Mouse (Mus musculus) small intestine, adult 2 months (tissue): ENCODE data around the gene Sorcs2. TPM values are rescaled to one million over a fixed set of nuclear protein-coding genes. Genes with fewer than 3 reads are reported as not detected.

Experiments used
- H3K27ac ChIP-seq: fragments of 200-500 bp; 2 replicates; pipeline ENCODE4 v1.5.1; 2012; ENCODE audit warnings: low read depth, low read length, control low read depth, inconsistent platforms; ENCODE audit not compliant: insufficient read depth
- H3K27me3 ChIP-seq: fragments of 200-500 bp; 2 replicates; pipeline ENCODE4 v1.6.1; 2012; ENCODE audit warnings: mild to moderate bottlenecking, moderate library complexity, low read length, inconsistent platforms; ENCODE audit not compliant: control insufficient read depth, insufficient read depth
- H3K36me3 ChIP-seq: fragments of 200-500 bp; 2 replicates; pipeline ENCODE4 v1.6.1; 2012; ENCODE audit warnings: mild to moderate bottlenecking, low read length, control low read depth, inconsistent platforms; ENCODE audit not compliant: control insufficient read depth, insufficient read depth
- H3K4me1 ChIP-seq: fragments of 200-500 bp; 2 replicates; pipeline ENCODE4 v1.6.1; 2012; ENCODE audit warnings: low read length, inconsistent platforms, mixed read lengths; ENCODE audit not compliant: control insufficient read depth, insufficient read depth, insufficient read length
- H3K4me3 ChIP-seq: fragments of 200-500 bp; 2 replicates; pipeline ENCODE4 v1.5.1; 2012; ENCODE audit warnings: low read depth, mild to moderate bottlenecking, control low read depth, inconsistent platforms, low read length, moderate library complexity
- CTCF ChIP-seq: fragments of 200-500 bp; IDR thresholded peaks from 2 replicates; pipeline ENCODE4 v1.5.1; 2012; ENCODE audit warnings: low read depth, mild to moderate bottlenecking, control low read depth, inconsistent platforms, low read length, moderate library complexity, mixed read lengths; ENCODE audit not compliant: insufficient replicate concordance, insufficient read length; ENCODE audit errors: extremely low read depth
- POLR2A ChIP-seq: fragments of 200-500 bp; IDR thresholded peaks from 2 replicates; pipeline ENCODE4 v1.6.1; 2012; ENCODE audit warnings: low read depth, mild to moderate bottlenecking, control low read depth, inconsistent platforms, low read length, moderate library complexity
- WGBS: fragments of 180-500 bp; shearing (Covaris S2); methylation state at CpG from one replicate; pipeline ENCODE4 v1.1.7; 2018; 5-methylcytosine and 5-hydroxymethylcytosine counted together
- polyA plus RNA-seq: library from polyadenylated mRNA; depleted of rRNA; stranded (reverse); fragments of >200 nt; gene quantifications from 2 replicates; pipeline ENCODE4 v1.2.3, GENCODE M21; 2012

The Sorcs2 gene
- polyA plus RNA-seq, 1 experiment: 5.9 TPM

DNA sequence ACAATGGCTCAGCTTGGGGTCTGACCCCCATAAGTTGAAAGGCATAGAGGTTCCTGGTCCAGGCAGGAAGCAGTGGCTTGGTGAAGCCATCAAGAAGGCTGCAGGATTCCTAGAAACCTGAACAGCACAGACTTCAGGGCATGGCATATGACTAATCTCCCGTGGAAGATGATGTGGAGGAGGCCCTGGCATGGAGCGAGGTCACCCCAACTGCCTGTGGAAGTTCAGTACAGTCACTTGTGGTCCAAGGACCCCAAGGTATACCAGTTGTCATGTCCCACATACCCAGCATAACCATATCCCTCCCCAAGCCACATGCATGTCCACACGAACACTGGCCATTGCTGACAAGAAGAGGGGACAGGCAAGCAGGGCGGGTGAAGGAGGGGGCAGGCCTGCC lies 206.7 kb downstream of the Sorcs2 start:
- H3K27ac ChIP-seq: no peak overlapping the region
- 80% methylated on average over 4 of the region's 4 CpGs for WGBS

DNA sequence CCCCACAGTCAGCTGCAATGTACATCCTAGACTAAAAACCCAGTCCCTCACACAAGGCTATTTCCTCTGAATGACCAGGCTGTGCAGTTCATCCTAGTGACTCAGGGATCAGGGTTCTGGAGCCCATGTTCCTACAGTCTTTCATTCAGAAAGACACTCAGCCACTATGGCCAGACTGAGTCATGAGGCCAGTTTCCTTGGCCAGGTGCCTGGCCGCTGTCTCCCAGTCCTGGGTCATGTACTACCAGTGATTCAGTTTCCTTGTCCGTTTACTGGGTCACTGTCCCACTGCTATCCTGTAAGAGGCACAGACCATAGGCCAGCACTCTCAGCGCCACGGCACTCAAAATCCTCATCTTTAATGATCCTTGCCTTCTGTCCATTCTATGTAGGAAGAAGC lies 209.6 kb downstream of the Sorcs2 start:
- no peak overlapping the region for H3K27ac ChIP-seq
- no peaks in the 10 kb centered on the region for H3K36me3 ChIP-seq
- H3K27me3 ChIP-seq: no peaks in the 10 kb centered on the region
- H3K4me1 ChIP-seq: no peaks in the 10 kb centered on the region
- TF ChIP-seq CTCF (no peak), POLR2A (no peak)
- WGBS: 82% methylated on average over 4 of the region's 4 CpGs
- no peak overlapping the region for H3K4me3 ChIP-seq

More for the DNA sequence above, 206.7 kb downstream of the Sorcs2 start:
- TF ChIP-seq POLR2A (no peak), CTCF (no peak)
- no peaks in the 10 kb centered on the region for H3K27me3 ChIP-seq
- no peak overlapping the region for H3K4me3 ChIP-seq
- H3K36me3 ChIP-seq: no peaks in the 10 kb centered on the region
- no peaks in the 10 kb centered on the region for H3K4me1 ChIP-seq

DNA sequence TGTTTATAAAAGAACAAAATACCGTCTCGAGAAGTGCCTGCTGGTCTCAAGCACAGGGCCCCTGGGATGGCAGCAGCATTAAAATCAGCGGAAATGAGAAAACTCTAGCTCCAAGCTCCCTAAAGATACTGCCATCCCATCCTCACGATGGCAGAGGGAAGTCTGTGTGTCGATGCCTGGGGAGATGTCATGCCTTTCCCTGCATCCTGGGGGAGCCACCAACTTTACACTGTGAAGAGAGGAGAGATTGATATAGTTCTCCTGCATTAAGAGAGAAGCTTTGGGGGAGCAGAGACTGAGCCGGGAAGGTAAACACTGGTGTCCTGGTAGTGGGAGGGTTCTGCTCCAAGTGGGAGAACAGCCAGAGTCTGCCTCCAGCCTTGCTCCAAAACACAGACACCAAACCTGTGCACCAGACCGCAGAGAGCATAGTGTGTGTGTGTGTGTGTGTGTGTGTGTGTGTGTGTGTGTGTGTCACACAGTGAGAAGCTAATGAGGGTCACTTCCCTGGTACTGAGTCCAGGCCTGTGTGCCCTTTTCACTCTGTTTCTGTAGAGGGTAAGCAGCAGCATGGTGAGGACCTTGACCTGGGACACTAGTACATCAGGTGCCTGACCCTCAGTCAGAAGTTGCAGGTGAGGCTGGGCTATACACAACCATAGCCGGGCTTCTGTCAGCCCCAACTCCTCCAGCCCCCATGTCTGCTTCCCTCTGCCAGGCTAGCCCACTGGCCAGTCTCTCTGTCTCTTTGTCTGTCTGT lies 211.5 kb downstream of the Sorcs2 start:
- 55% methylated on average over 8 of the region's 8 CpGs for WGBS
- no peak overlapping the region for H3K4me3 ChIP-seq
- no peaks in the 10 kb centered on the region for H3K4me1 ChIP-seq
- H3K36me3 ChIP-seq: no peaks in the 10 kb centered on the region
- H3K27ac ChIP-seq: no peak overlapping the region
- TF ChIP-seq CTCF (no peak), POLR2A (no peak)
- H3K27me3 ChIP-seq: no peaks in the 10 kb centered on the region

DNA sequence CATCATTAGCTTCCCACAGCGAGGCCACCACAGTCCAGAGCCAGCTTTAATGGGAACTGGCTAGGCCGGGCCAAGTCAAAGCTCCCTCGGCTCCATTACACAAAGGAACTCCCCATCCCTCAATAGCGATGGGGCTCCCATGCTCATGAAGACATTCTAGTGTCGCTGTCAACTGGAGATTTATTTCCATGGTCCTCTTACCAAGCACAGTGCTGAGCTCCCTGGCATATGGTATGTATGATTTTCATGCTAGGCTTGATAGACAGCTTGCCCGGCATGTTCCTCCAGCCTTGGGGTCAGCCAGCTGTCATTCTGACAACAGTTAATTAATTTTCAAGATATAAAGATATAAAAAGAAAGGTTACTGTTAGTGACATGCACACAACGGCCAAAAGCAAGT lies 215.6 kb downstream of the Sorcs2 start:
- Histone ChIP-seq H3K4me3 (no peak overlapping the region), H3K4me1 (no peaks in the 10 kb centered on the region), H3K27me3 (no peaks in the 10 kb centered on the region), H3K36me3 (no peaks in the 10 kb centered on the region), H3K27ac (no peak overlapping the region)
- 88% methylated on average over 7 of the region's 7 CpGs for WGBS
- TF ChIP-seq CTCF (no peak), POLR2A (no peak)

DNA sequence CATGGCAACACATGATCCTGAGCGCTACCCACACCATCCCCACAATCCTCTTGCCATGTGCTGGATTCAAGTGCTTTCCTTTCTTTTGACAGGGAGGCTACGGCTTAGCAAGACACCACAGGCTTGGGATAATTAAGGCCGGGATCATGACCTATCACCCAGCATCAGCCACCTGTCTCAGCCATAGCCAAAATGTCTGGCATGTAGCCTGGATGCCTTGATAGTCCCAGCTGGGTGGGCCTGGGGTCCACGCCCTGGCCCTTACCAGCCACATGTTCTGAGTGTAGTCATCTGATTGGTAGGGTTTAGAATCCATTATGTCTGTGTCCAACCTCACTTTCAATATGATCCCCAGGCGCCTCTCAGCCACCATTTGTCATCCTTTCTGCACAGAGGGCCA lies 218.2 kb downstream of the Sorcs2 start:
- no peaks in the 10 kb centered on the region for H3K36me3 ChIP-seq
- TF ChIP-seq POLR2A (no peak), CTCF (no peak)
- no peaks in the 10 kb centered on the region for H3K4me1 ChIP-seq
- WGBS: 90% methylated on average over 5 of the region's 5 CpGs
- no peaks in the 10 kb centered on the region for H3K27me3 ChIP-seq
- H3K27ac ChIP-seq: no peak overlapping the region
- no peak overlapping the region for H3K4me3 ChIP-seq

DNA sequence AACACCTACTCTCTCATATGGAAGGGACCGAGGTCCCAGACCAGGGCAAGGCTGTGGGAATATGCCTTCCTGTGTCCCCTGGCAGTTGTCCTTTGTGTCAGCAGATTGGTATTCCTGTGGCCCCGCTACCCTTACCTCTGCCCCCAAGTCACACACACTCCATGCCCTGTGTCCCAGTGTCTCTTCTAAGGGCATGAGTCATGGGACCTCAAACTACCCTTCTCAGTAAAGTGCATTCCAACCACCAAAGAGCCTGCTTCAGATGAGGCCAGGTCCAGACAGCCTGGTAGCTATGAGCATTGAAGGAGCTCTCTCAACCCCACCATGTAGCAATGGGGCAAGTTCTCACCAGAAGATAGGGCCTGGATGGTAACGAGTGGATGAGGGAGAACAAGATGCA lies 219.2 kb downstream of the Sorcs2 start:
- H3K4me1 ChIP-seq: no peaks in the 10 kb centered on the region
- WGBS: 92% methylated on average over 3 of the region's 3 CpGs
- H3K4me3 ChIP-seq: no peak overlapping the region
- H3K27me3 ChIP-seq: no peaks in the 10 kb centered on the region
- no peak for TF ChIP-seq CTCF
- TF ChIP-seq POLR2A: no peak
- no peaks in the 10 kb centered on the region for H3K36me3 ChIP-seq
- no peak overlapping the region for H3K27ac ChIP-seq

DNA sequence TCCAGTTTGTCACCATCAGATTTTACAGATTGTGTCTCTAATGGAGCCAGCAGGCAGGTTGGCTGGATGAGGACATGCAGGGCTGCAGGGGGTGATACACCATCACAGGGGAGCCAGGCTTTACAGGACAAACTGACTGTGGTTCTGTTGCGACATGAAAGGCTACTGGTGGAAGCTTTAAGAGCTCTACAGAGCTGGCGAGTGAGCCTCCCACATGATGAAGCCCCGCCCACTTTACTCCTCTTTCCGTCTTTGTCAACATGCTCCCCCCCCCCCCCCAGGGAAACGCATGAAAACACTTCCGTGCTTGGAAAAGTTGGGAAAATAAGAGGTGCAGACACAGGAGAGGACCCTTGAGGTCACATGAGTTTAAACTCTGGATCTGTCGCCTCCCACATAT lies 219.7 kb downstream of the Sorcs2 start:
- WGBS: 49% methylated on average over 7 of the region's 7 CpGs
- Histone ChIP-seq H3K27ac (no peak overlapping the region), H3K4me1 (no peaks in the 10 kb centered on the region), H3K27me3 (no peaks in the 10 kb centered on the region), H3K36me3 (no peaks in the 10 kb centered on the region), H3K4me3 (no peak overlapping the region)
- TF ChIP-seq CTCF (no peak), POLR2A (no peak)

DNA sequence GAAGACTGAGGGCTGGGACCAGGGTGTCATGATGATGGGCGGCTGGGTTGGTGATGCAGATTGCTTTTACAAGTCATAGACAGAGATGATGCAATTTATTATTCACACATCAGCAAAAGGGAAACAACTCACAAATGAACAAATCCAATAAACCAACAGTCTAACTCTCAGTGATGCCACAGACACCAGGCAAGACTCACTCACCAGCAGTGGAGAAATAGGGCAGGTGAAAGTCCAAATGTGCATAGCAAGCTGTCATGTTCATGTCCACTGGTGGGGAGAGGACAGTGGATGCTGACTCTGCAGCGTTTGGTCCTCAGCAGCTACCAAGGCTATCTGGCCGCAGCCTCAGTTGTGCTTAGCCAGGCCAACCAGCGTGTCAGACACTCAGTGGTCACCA lies 221.1 kb downstream of the Sorcs2 start:
- Histone ChIP-seq H3K27ac (no peak overlapping the region), H3K27me3 (no peaks in the 10 kb centered on the region), H3K4me3 (no peak overlapping the region), H3K36me3 (no peaks in the 10 kb centered on the region), H3K4me1 (no peaks in the 10 kb centered on the region)
- TF ChIP-seq CTCF (no peak), POLR2A (no peak)
- WGBS: 88% methylated on average over 4 of the region's 4 CpGs
